Mouse (Mus musculus): ENCODE data around the gene Fancc.

Gene Fancc

GRCm38 (mm10) chr13:63262168-63262957 is 234.7 kb downstream of the Fancc start:
- no peak for DNase-seq (ENCODE audit: low spot score)

GRCm38 (mm10) chr13:63261676-63262075 is 235.4 kb downstream of the Fancc start:
- no peak for DNase-seq (ENCODE audit: low spot score)

GRCm38 (mm10) chr13:63260753-63261631 is 236.1 kb downstream of the Fancc start:
- DNase-seq (ENCODE audit: low spot score) = peak; percentile 58

- peak; percentile 33 for DNase-seq (ENCODE audit: low spot score)
Observed at GRCm38 (mm10) chr13:63260133-63260532, 236.9 kb downstream of the Fancc start.

GRCm38 (mm10) chr13:63258671-63259070 is 238.4 kb downstream of the Fancc start:
- no peak for DNase-seq (ENCODE audit: low spot score)

GRCm38 (mm10) chr13:63258167-63258582 is 238.9 kb downstream of the Fancc start:
- DNase-seq (ENCODE audit: low spot score) = peak; percentile 77

- peak; percentile 69 for DNase-seq (ENCODE audit: low spot score)
Observed at GRCm38 (mm10) chr13:63256807-63257206, 240.3 kb downstream of the Fancc start.

GRCm38 (mm10) chr13:63256146-63256545 is 240.9 kb downstream of the Fancc start:
- no peak for DNase-seq (ENCODE audit: low spot score)

GRCm38 (mm10) chr13:63255519-63256011 is 241.5 kb downstream of the Fancc start:
- DNase-seq (ENCODE audit: low spot score) = peak; percentile 61

GRCm38 (mm10) chr13:63253886-63254636 is 243.0 kb downstream of the Fancc start:
- DNase-seq (ENCODE audit: low spot score) = no peak

GRCm38 (mm10) chr13:63253147-63253546 is 243.9 kb downstream of the Fancc start:
- peak; percentile 65 for DNase-seq (ENCODE audit: low spot score)

- no peak for DNase-seq (ENCODE audit: low spot score)
Observed at GRCm38 (mm10) chr13:63252295-63253010, 244.6 kb downstream of the Fancc start.

- DNase-seq (ENCODE audit: low spot score) = peak; percentile 41
Observed at GRCm38 (mm10) chr13:63251118-63251889, 245.8 kb downstream of the Fancc start.

GRCm38 (mm10) chr13:63250441-63250980 is 246.6 kb downstream of the Fancc start:
- DNase-seq (ENCODE audit: low spot score) = peak; percentile 28

- DNase-seq (ENCODE audit: low spot score) = no peak
Observed at GRCm38 (mm10) chr13:63249741-63250431, 247.2 kb downstream of the Fancc start.

- no peak for DNase-seq (ENCODE audit: low spot score)
Observed at GRCm38 (mm10) chr13:63249171-63249570, 247.9 kb downstream of the Fancc start.

- DNase-seq (ENCODE audit: low spot score) = peak; percentile 35
Observed at GRCm38 (mm10) chr13:63248318-63248717, 248.8 kb downstream of the Fancc start.

- peak; percentile 36 for DNase-seq (ENCODE audit: low spot score)
Observed at GRCm38 (mm10) chr13:63247631-63248030, 249.4 kb downstream of the Fancc start.

- DNase-seq (ENCODE audit: low spot score) = no peak
Observed at GRCm38 (mm10) chr13:63247041-63247440, 250.0 kb downstream of the Fancc start.

All from MN1 (cell line).